Mouse (Mus musculus): Measurements from ENCODE around the gene Fam118b.
A peak's percentile ranks its signal among the peaks of the same experiment; 100 is the strongest.

The Fam118b gene

GRCm38 (mm10) chr9:35198351-35198750, 69.3 kb downstream of the Fam118b start:
- no peak for DNase-seq (ENCODE audit: inconsistent ontology term)

GRCm38 (mm10) chr9:35197625-35198024, 70.0 kb downstream of the Fam118b start:
- DNase-seq (ENCODE audit: inconsistent ontology term), result no peak

- DNase-seq (ENCODE audit: inconsistent ontology term), result no peak
Measured at GRCm38 (mm10) chr9:35194048-35194447, 73.6 kb downstream of the Fam118b start.

- DNase-seq (ENCODE audit: inconsistent ontology term), result no peak
Measured at GRCm38 (mm10) chr9:35192983-35193542, 74.5 kb downstream of the Fam118b start.

GRCm38 (mm10) chr9:35188700-35189099, 78.9 kb downstream of the Fam118b start:
- DNase-seq (ENCODE audit: inconsistent ontology term), result peak; percentile 65

GRCm38 (mm10) chr9:35187351-35187903, 80.2 kb downstream of the Fam118b start:
- DNase-seq (ENCODE audit: inconsistent ontology term), result no peak

- DNase-seq (ENCODE audit: inconsistent ontology term), result no peak
Measured at GRCm38 (mm10) chr9:35186430-35186829, 81.2 kb downstream of the Fam118b start.

- DNase-seq (ENCODE audit: inconsistent ontology term), result no peak
Measured at GRCm38 (mm10) chr9:35183359-35183758, 84.2 kb downstream of the Fam118b start.

GRCm38 (mm10) chr9:35182832-35183231, 84.8 kb downstream of the Fam118b start:
- DNase-seq (ENCODE audit: inconsistent ontology term), result no peak

GRCm38 (mm10) chr9:35176124-35176659, 91.4 kb downstream of the Fam118b start:
- no peak for DNase-seq (ENCODE audit: inconsistent ontology term)

- peak; percentile 93 for DNase-seq (ENCODE audit: inconsistent ontology term)
Measured at GRCm38 (mm10) chr9:35175251-35176123, 92.1 kb downstream of the Fam118b start, which contains the start of gene Dcps. Gene Dcps (minus strand): TSS chr9:35176061.

GRCm38 (mm10) chr9:35173331-35173730, 94.3 kb downstream of the Fam118b start:
- DNase-seq (ENCODE audit: inconsistent ontology term), result no peak

GRCm38 (mm10) chr9:35170071-35170470, 97.5 kb downstream of the Fam118b start:
- no peak for DNase-seq (ENCODE audit: inconsistent ontology term)

All from Muller cell, postnatal 12 days (primary cell).